Mouse (Mus musculus) cortical plate, adult 2 months (tissue): ENCODE measurements around the gene Muc1.

ENCODE experiments used
- CTCF ChIP-seq: fragments of 200-500 bp; IDR thresholded peaks from 2 replicates; pipeline ENCODE4 v1.5.1; 2011; ENCODE audit warnings: mild to moderate bottlenecking, control low read depth, low read length; ENCODE audit not compliant: insufficient read depth; ENCODE audit errors: extremely low read depth
- POLR2A ChIP-seq: fragments of 200-500 bp; IDR thresholded peaks from 2 replicates; pipeline ENCODE4 v1.6.1; 2011; ENCODE audit warnings: mild to moderate bottlenecking, low read length, control low read depth; ENCODE audit not compliant: insufficient read depth; ENCODE audit errors: extremely low read depth

GRCm38 (mm10) chr3:89221167-89221566 is 7.7 kb upstream of the Muc1 start:
- TF ChIP-seq POLR2A = no peak
- no peak for TF ChIP-seq CTCF
